Mouse (Mus musculus) embryonic facial prominence, embryonic 12.5 days (tissue): ENCODE results near the gene Nav2. TPM values are rescaled to one million over a fixed set of nuclear protein-coding genes. Genes with fewer than 3 reads are reported as not detected.

Source experiments
- ATAC-seq: fragments of 200-750 bp; cut with Nextera tagmentation; 2 replicates; pipeline ENCODE4 v1.8.0; 2017; ENCODE audit not compliant: insufficient number of reproducible peaks, insufficient read depth, low FRiP score, low TSS enrichment
- H3K27ac ChIP-seq: fragments of 300-500 bp; sonication (generic); 2 replicates; pipeline ENCODE4 v1.5.1; 2016; ENCODE audit warnings: mild to moderate bottlenecking
- H3K27me3 ChIP-seq: fragments of 300-500 bp; sonication (generic); 2 replicates; pipeline ENCODE4 v1.6.1; 2016; ENCODE audit warnings: mild to moderate bottlenecking, moderate library complexity
- H3K36me3 ChIP-seq: fragments of 300-500 bp; sonication (generic); 2 replicates; pipeline ENCODE4 v1.6.1; 2016; ENCODE audit warnings: mild to moderate bottlenecking
- H3K4me1 ChIP-seq: fragments of 300-500 bp; sonication (generic); 2 replicates; pipeline ENCODE4 v1.6.1; 2016
- H3K4me2 ChIP-seq: fragments of 300-500 bp; sonication (generic); replicated peaks from 2 replicates; pipeline ENCODE4 v1.6.1; 2016; ENCODE audit warnings: mild to moderate bottlenecking, moderate library complexity
- H3K4me3 ChIP-seq: fragments of 300-500 bp; sonication (generic); 2 replicates; pipeline ENCODE4 v1.5.1; 2016; ENCODE audit warnings: mild to moderate bottlenecking
- H3K9ac ChIP-seq: fragments of 300-500 bp; sonication (generic); 2 replicates; pipeline ENCODE4 v1.6.1; 2016; ENCODE audit warnings: mild to moderate bottlenecking, moderate library complexity
- H3K9me3 ChIP-seq: fragments of 300-500 bp; sonication (generic); 2 replicates; pipeline ENCODE4 v1.6.1; 2016; ENCODE audit warnings: mild to moderate bottlenecking, moderate library complexity
- WGBS: fragments of 180-500 bp; shearing (Covaris S2); methylation state at CpG from one replicate; pipeline ENCODE4 v1.1.7; 2016; 5-methylcytosine and 5-hydroxymethylcytosine counted together
- polyA plus RNA-seq: library from polyadenylated mRNA; unstranded; fragments of >200 nt; fragmentation: Nextera tagmentation; extraction: Ambion mirVana; gene quantifications from 2 replicates; pipeline ENCODE4 v1.2.1, GENCODE M21; 2016

Nav2 gene
- polyA plus RNA-seq, 1 experiment from 2014 or later, result 14.2 TPM

GRCm38 (mm10) chr7:49290308-49290707 is 381.8 kb downstream of the Nav2 start:
- no peaks in the 10 kb centered on the region for H3K9me3 ChIP-seq
- H3K4me2 ChIP-seq, result no peak overlapping the region
- H3K9ac ChIP-seq, result no peak overlapping the region
- no peaks in the 10 kb centered on the region for H3K36me3 ChIP-seq
- H3K4me3 ChIP-seq, result no peak overlapping the region
- H3K4me1 ChIP-seq, result no peaks in the 10 kb centered on the region
- H3K27me3 ChIP-seq, result no peaks in the 10 kb centered on the region
- no peak for ATAC-seq
- no peak overlapping the region for H3K27ac ChIP-seq
- 88% methylated on average over 4 of the region's 4 CpGs for WGBS

- Histone ChIP-seq H3K4me1 (no peaks in the 10 kb centered on the region), H3K4me3 (no peak overlapping the region), H3K27ac (no peak overlapping the region), H3K27me3 (no peaks in the 10 kb centered on the region), H3K9ac (no peak overlapping the region), H3K4me2 (no peak overlapping the region), H3K36me3 (no peaks in the 10 kb centered on the region), H3K9me3 (no peaks in the 10 kb centered on the region)
- no peak for ATAC-seq
- WGBS, result 89% methylated on average over 8 of the region's 8 CpGs
Observed at GRCm38 (mm10) chr7:49291208-49291892, 382.8 kb downstream of the Nav2 start.

DNA sequence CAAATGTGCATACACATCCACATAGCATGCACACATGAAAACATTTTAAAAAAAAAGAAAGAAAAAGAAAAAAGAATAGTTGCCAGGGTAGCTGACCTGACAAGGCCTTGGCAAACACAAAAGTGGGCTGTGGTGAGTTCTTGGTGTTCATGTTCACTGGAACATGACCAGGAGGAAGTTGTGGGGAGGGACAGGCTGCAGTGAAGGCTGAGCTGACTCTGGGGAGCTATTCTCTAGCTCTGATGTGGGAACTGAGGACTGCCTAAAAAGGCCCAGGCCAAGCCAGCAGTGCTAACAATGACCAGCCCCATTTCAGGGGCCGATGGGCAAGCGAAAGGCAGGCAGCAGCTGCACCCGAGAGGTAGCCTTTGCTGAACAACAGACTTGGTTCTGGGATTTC is 388.6 kb downstream of the Nav2 start:
- Histone ChIP-seq H3K9me3 (no peaks in the 10 kb centered on the region), H3K9ac (no peak overlapping the region), H3K4me1 (0 out of 2 replicates have a peak, but pooled peaks cover 3% of the 10 kb centered on the region), H3K4me3 (no peak overlapping the region), H3K36me3 (no peaks in the 10 kb centered on the region), H3K27ac (no peak overlapping the region), H3K4me2 (no peak overlapping the region), H3K27me3 (no peaks in the 10 kb centered on the region)
- WGBS, result 82% methylated on average over 3 of the region's 3 CpGs
- no peak for ATAC-seq

DNA sequence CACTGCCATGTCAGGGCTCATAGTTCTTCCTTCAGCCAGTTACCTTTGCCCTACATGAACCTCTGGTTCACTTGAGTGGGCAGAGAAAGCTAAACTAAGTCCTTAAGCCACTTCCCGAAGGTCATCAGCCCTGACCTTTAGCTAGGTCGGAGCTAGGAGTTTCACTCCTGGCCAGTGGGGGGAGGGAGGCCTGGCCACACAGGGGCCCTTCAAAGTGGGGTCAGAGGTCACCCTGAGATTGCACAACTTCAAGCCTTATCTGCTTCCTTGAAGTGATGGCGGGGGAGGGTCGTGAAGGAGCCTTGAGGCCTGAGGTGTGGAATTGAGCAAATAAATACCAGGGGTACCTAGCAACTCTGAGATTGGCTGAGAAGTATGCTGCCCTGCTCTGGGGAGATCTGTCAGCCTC is 389.9 kb downstream of the Nav2 start:
- ATAC-seq, result no peak
- no peak overlapping the region for H3K4me3 ChIP-seq
- H3K9me3 ChIP-seq, result no peaks in the 10 kb centered on the region
- no peaks in the 10 kb centered on the region for H3K36me3 ChIP-seq
- H3K9ac ChIP-seq, result no peak overlapping the region
- no peak overlapping the region for H3K4me2 ChIP-seq
- no peak overlapping the region for H3K27ac ChIP-seq
- H3K27me3 ChIP-seq, result no peaks in the 10 kb centered on the region
- H3K4me1 ChIP-seq, result 0 out of 2 replicates have a peak, but pooled peaks cover 3% of the 10 kb centered on the region
- WGBS, result 19% methylated on average over 4 of the region's 4 CpGs

- no peaks in the 10 kb centered on the region for H3K9me3 ChIP-seq
- H3K4me1 ChIP-seq, result peaks cover 23% of the 10 kb centered on the region; the same call in 1 of the 2 replicates
- 0 out of 2 replicates have a peak, but pooled peaks cover 10% of the 10 kb centered on the region for H3K27me3 ChIP-seq
- no peaks in the 10 kb centered on the region for H3K36me3 ChIP-seq
- no peak overlapping the region for H3K4me2 ChIP-seq
- no peak for ATAC-seq
- H3K27ac ChIP-seq, result no peak overlapping the region
- no peak overlapping the region for H3K4me3 ChIP-seq
- H3K9ac ChIP-seq, result no peak overlapping the region
- 71% methylated on average over 6 of the region's 6 CpGs for WGBS
Observed at GRCm38 (mm10) chr7:49301487-49301886, 393.0 kb downstream of the Nav2 start.

GRCm38 (mm10) chr7:49303600-49304411 is 395.3 kb downstream of the Nav2 start:
- 0 out of 2 replicates have a peak, but pooled peaks cover 10% of the 10 kb centered on the region for H3K27me3 ChIP-seq

GRCm38 (mm10) chr7:49307717-49308116 is 399.2 kb downstream of the Nav2 start:
- H3K9ac ChIP-seq, result no peak overlapping the region
- H3K27ac ChIP-seq, result no peak overlapping the region
- H3K36me3 ChIP-seq, result no peaks in the 10 kb centered on the region
- no peak overlapping the region for H3K4me2 ChIP-seq
- H3K4me3 ChIP-seq, result no peak overlapping the region
- ATAC-seq, result no peak
- no peaks in the 10 kb centered on the region for H3K9me3 ChIP-seq
- WGBS, result 78% methylated on average over 6 of the region's 6 CpGs
- peaks cover 25% of the 10 kb centered on the region; the same call in 1 of the 2 replicates for H3K4me1 ChIP-seq
- H3K27me3 ChIP-seq, result 0 out of 2 replicates have a peak, but pooled peaks cover 10% of the 10 kb centered on the region

More at GRCm38 (mm10) chr7:49303600-49304411, 395.3 kb downstream of the Nav2 start:
- Histone ChIP-seq H3K9me3 (no peaks in the 10 kb centered on the region), H3K9ac (0 out of 2 replicates have a peak overlapping the region, but pooled peaks have one; percentile 31), H3K27ac (no peak overlapping the region), H3K36me3 (no peaks in the 10 kb centered on the region), H3K4me1 (peaks cover 21% of the 10 kb centered on the region; the same call in 1 of the 2 replicates), H3K4me2 (peak overlapping the region; percentile 69), H3K4me3 (peak overlapping the region; percentile 40)
- peak; percentile 64 for ATAC-seq
- WGBS, result 2% methylated on average over 31 of the region's 31 CpGs

DNA sequence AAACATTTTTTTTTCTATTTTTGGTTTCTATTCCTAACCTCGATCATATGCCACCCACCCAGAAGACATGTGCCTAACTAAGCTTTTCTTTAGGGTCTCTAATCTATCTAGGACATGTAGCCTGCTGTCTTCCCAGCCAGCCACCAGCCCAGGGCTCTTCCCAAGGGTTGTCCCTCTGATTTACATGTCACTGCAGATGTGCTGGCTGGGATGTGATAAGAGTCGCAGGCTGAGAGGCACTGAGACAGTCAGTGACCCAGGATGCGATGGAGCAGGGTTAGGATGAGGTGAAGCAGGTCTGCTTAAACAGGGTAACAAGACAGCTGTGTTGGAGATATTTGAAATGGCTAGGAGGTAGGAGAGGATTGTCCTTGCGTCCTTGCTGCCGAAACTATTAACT is 401.2 kb downstream of the Nav2 start:
- no peak for ATAC-seq
- H3K27ac ChIP-seq, result no peak overlapping the region
- no peak overlapping the region for H3K9ac ChIP-seq
- no peaks in the 10 kb centered on the region for H3K36me3 ChIP-seq
- WGBS, result 70% methylated on average over 5 of the region's 5 CpGs
- peaks cover 14% of the 10 kb centered on the region; the same call in 1 of the 2 replicates for H3K4me1 ChIP-seq
- no peaks in the 10 kb centered on the region for H3K9me3 ChIP-seq
- H3K27me3 ChIP-seq, result 0 out of 2 replicates have a peak, but pooled peaks cover 9% of the 10 kb centered on the region
- no peak overlapping the region for H3K4me2 ChIP-seq
- no peak overlapping the region for H3K4me3 ChIP-seq

- no peak for ATAC-seq
- Histone ChIP-seq H3K9me3 (no peaks in the 10 kb centered on the region), H3K4me1 (peaks cover 8% of the 10 kb centered on the region; the same call in 1 of the 2 replicates), H3K4me2 (no peak overlapping the region), H3K36me3 (no peaks in the 10 kb centered on the region), H3K9ac (no peak overlapping the region), H3K27me3 (no peaks in the 10 kb centered on the region), H3K4me3 (no peak overlapping the region), H3K27ac (no peak overlapping the region)
- WGBS, result 83% methylated on average over 7 of the region's 7 CpGs
Observed at GRCm38 (mm10) chr7:49313945-49314344, 405.4 kb downstream of the Nav2 start.

GRCm38 (mm10) chr7:49315033-49315432 is 406.5 kb downstream of the Nav2 start:
- Histone ChIP-seq H3K9ac (no peak overlapping the region), H3K4me3 (no peak overlapping the region), H3K27ac (no peak overlapping the region), H3K36me3 (no peaks in the 10 kb centered on the region), H3K4me2 (no peak overlapping the region), H3K27me3 (no peaks in the 10 kb centered on the region), H3K4me1 (peaks cover 8% of the 10 kb centered on the region; the same call in 1 of the 2 replicates), H3K9me3 (no peaks in the 10 kb centered on the region)
- no peak for ATAC-seq
- 69% methylated on average over 3 of the region's 3 CpGs for WGBS

- 68% methylated on average over 3 of the region's 3 CpGs for WGBS
Observed at GRCm38 (mm10) chr7:49316600-49316999, 408.1 kb downstream of the Nav2 start.

More at GRCm38 (mm10) chr7:49316600-49316999, 408.1 kb downstream of the Nav2 start:
- no peaks in the 10 kb centered on the region for H3K9me3 ChIP-seq
- H3K4me3 ChIP-seq, result no peak overlapping the region
- no peaks in the 10 kb centered on the region for H3K36me3 ChIP-seq
- no peak overlapping the region for H3K4me2 ChIP-seq
- H3K27ac ChIP-seq, result no peak overlapping the region
- H3K27me3 ChIP-seq, result no peaks in the 10 kb centered on the region
- no peak overlapping the region for H3K9ac ChIP-seq
- H3K4me1 ChIP-seq, result 0 out of 2 replicates have a peak, but pooled peaks cover 6% of the 10 kb centered on the region
- no peak for ATAC-seq
